Mouse (Mus musculus) bone marrow macrophage, adult 2 months (primary cell): ENCODE data around the gene Zpr1.

Experiments
- CTCF ChIP-seq: IDR thresholded peaks from 2 replicates; pipeline ENCODE4 v1.5.1; 2012; ENCODE audit warnings: low read depth, mild to moderate bottlenecking, low read length, moderate library complexity
- POLR2A ChIP-seq: IDR thresholded peaks from 2 replicates; pipeline ENCODE4 v1.6.1; 2012; ENCODE audit warnings: mild to moderate bottlenecking, low read depth, low read length, borderline replicate concordance

GRCm38 (mm10) chr9:46316909-46317308 is 44.0 kb downstream of the Zpr1 start:
- TF ChIP-seq CTCF (no peak), POLR2A (no peak)
